Mouse (Mus musculus): ENCODE data around the gene Exoc2.

Gene Exoc2

DNA sequence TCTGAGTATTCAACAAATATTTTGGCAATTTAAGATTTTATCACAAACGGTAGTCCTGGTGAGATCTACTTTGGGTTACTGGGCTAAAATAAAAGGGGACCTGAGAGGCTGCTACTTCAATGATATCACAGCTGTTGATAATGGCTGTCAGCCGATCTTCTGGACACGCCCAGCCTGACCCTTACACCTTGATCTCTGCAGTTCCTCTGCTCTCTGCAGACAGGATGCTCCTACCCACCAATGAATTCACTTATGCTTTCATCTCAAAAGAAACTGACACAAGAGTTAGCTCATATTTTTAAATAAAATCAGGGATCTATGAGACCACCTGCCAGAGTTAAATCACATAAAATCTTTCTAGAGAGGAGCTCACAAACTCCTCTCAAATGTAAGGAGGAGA, 149.0 kb downstream of the Exoc2 start:
- no peak for DNase-seq (ENCODE audit: low read depth, low spot score)

DNA sequence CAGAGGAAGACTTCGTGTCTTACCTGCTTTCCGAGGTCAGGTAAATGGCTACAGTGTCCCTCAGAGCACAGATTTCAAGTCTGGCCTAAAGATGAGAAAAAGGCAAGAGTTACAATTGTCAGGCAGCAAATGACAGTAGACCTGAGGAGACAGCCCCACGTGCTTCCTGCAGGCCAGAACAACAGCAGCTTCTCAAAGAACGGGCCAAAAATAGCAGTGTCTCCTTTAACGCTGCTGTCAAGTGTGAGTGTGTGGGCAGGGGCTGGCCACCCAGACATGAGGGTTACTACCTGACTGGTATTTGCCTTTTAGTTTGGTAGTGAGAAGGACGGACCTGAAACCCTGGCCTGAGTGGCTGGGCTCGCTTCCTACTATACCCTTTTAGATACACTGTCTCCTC, 153.3 kb downstream of the Exoc2 start:
- no peak for DNase-seq (ENCODE audit: low read depth, low spot score)

DNA sequence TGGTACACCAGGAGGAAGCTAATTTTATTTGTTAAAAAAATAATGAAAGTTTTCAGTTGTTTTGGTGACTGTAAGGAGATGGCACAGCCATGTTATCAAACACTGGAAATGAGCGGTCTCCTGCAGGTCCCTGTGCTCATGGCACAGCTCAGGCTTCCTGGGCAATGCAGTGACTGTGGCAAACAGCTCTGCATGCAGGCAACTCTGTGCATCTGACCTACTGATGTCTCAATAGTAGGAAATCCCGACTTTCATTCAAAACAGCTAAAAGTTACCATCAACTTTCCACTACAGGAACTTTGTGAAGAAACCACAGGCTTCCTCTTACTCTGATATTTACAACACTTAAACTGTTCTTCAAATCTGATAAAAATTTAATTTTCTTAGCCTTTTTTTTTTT, 154.0 kb downstream of the Exoc2 start:
- no peak for DNase-seq (ENCODE audit: low read depth, low spot score)

DNA sequence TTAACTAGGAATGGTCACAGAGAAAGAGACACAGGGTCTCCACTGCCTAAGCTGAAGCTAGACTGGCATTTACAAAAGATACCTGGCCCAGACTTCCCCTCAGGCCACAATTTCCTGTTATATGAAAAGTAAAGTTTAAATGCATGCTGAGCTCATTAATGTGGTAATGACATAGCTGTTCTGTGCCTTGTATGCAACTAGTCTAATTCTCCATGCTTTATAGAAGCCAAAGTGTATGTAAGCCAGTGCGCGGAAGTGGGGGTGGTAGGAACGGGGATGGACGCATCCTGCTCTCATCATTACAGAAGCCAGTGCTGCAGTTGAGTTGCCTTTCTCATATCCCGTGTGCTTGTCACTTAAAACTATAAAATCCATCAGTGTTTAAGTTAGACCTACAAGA, 156.5 kb downstream of the Exoc2 start:
- no peak for DNase-seq (ENCODE audit: low read depth, low spot score)

DNA sequence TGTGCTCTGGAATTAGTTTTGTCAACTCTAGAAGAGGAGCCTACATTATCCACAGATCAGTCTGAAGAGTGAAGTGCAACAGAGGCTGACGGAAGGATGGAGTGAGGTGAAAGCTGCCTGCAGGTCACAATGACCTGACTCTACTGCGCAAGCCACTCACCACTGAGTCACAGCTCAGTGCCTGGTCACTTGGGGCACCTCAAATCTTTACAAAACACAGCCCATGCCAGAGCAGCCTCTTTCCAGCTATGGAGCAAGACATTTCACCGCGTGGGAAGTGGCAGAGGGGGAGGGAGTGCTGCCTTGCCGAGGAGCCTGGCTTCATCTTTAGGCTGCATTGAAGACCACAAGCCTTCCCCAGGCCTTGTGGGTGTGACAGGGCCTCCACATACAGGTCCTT, 159.6 kb downstream of the Exoc2 start:
- DNase-seq (ENCODE audit: low read depth, low spot score) = no peak

DNA sequence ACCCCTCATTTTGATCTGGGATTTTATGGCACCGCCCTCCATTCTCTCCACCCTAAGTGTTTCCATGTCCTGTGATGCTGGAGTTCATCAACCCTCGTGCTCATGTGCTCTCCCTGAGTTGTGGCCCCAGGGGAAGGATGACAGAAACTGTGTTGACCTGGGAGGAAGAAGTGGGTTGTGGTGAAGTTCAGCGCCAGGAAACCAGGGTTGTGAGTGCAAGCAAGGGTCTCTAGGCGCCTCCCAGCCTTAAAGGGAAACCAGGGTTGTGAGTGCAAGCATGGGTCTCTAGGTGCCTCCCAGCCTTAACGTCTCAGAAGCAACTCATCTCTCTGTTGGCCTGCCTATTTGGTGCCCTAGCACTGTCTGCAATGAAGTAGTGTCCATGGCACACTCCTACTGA, 160.4 kb downstream of the Exoc2 start:
- DNase-seq (ENCODE audit: low read depth, low spot score) = no peak

DNA sequence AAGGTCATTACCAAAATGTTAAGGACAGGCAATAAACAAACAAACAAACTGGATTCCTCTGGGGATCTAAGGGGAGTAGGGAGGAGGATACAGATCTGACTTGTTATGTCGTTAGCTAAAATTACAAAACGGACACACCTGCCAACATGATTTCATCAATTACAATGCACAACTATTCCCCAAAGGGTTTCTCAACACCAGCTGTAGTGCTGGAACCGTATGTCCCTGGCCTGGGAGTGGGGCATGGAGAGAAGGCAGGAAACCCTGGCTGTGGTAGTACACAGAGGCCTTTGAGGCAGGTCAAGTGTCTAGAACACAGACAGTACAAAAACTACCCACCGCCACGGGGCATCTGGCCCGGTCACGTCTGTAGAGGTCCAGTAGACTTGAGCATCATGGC, 164.7 kb downstream of the Exoc2 start:
- DNase-seq (ENCODE audit: low read depth, low spot score) = no peak

DNA sequence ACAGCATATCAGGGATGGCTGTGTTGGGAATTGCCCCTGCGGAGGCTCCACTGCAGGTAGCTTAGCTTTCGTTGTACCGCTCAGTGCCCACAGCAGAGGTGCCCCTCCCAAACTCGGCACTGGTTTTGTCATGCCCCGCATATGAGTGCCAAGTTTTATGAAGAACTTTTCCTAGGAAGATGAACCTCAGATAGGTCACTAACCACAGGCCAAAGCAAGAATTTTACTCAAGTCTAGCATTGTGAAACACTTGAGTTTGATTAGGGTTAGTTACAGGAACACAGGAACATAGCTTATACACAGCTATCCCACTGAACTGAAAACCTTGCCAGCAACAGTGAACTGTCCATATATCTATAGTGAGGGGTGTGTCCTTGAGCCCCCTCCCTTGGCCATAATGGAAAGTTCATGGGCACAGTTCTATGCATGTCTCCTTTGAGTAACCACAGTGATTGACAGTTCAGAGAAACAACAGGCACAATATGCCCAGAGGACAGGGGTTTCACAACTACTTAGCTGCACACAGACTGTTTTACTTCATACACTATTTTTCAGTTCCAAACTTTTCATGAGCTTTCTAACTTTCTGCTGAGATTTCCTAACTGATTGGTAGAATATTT, 171.4 kb downstream of the Exoc2 start:
- DNase-seq (ENCODE audit: low read depth, low spot score) = no peak

DNA sequence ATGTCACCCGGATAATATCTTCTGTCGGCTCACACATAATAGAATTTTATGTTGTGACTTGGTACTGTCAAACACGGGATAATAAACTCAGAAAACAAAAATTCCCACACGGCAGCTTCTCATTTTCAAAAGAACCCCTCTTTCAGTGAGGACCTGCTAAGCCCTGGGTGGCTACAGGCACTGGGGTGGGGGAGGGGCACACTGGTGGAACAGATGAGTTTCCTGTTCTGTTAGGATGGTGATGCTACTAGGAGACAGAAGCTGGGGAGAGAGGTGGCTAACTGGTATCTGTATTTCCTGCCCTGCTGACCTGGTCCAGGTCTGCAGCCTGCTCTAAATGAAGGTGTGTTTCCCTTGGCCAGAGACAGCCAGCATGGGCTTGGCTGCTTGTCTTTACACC, 172.0 kb downstream of the Exoc2 start:
- no peak for DNase-seq (ENCODE audit: low read depth, low spot score)

DNA sequence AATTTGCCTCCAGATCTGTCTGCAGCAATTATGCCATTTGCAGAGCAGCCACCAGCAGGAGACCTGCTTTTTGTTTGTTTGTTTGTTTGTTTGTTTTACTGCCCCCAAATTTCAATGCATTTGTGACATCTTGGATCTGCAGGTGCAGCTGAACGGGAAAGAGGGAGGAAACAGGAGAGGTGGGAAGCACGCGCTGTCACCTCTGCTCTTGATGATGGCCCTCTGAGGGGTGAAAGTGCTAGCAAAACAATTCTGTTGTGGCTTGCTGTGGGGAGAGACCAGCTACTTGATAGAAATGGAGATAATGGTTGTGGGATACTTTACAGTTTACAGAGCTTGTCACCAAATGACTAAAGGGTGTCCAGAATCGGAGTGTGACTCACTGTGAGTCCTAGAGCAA, 177.9 kb downstream of the Exoc2 start:
- DNase-seq (ENCODE audit: low read depth, low spot score) = no peak

DNA sequence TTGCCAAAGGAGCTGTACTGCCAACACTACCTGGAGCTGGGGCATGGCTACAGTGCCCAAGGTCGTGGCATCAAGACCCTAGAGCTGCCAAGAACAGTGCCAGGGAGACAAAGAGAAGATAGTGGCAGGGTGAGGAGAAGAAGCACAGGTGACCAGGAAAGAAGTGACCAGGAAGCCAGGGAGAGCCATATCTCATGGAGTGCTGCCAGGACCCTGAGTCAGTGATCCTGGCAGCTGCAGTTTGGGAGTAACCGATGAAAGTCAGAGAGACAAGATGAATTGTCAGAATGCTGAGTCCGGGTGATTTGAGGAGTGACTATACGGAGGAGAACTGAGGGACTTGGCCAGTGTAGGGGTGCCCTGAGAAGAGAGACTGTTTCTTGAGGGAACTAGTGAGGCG, 180.3 kb downstream of the Exoc2 start:
- no peak for DNase-seq (ENCODE audit: low read depth, low spot score)

DNA sequence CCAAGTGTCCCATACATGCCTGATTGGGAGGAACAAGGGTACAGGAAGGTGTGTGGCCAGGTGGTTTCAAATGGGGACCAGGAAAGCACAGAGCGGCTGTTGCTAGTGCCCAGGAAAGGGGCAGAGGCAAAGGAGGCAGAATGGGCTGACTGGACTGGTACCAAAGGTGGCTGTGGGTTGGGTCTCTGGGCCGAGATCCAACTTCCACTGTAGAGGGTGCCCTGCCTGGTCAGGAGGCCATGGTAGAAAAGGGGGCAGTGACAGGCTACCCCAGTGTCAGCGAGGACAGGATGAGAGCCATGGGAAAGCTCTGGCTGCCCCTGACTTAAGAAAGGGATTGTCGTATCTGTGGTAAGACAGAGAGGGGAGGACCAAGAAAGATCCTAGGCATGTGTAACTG, 180.7 kb downstream of the Exoc2 start:
- no peak for DNase-seq (ENCODE audit: low read depth, low spot score)

DNA sequence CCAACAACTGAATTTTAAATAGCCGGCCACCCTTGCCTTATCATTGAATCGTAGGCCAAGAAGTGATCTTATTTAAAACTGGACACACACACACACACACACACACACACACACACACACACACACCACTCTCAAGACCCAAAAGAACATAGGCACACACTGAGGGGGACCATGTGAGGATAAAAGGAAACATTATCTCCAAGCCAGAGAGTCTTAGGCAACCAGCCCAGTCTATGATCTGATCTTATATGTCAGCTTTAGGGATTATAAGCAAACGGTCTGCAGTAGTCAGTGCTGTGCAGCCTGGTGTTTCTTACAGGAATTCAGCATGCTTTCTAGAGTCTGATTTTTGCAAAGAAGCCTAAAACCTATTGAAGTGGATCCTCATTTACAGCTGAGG, 181.2 kb downstream of the Exoc2 start:
- DNase-seq (ENCODE audit: low read depth, low spot score) = no peak

DNA sequence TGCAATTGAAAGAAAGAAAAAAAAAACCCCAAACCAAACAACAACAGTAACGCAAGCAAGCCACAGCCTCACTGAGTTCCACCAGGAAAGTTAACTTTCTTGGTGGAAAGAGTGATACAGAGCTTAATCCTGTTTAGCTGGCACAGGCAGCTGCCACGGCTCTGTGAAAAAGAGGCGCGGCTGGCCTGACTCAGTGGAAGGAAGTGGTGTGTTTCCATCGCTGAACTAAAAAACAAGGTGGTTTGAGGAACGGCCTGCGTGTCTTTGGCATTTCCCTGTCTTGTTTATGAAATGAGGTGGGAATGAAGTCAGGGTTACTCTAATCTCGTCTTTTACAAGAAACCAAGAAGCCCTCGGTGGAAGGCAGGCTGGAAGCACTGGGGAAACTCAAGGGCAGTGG, 181.6 kb downstream of the Exoc2 start:
- no peak for DNase-seq (ENCODE audit: low read depth, low spot score)

DNA sequence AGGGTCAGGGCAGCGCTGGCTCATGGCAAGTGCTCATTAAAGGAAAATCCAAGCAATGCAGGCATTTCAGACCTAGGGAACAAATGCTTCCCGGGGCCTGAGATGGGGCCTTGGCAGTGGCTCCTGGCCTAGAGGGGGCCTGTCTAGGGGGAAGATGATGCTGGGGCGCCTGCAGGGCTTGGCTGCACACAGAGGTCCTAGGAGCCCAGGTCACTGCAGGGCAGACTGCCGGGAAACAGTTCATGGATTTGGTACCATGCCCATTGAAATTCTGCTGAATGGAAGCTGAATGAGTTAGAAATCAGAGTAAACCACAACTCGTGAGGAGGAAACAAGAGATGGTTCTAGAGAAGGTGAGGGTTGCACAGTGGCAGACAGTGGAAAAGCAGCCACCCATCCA, 183.9 kb downstream of the Exoc2 start:
- DNase-seq (ENCODE audit: low read depth, low spot score) = no peak

DNA sequence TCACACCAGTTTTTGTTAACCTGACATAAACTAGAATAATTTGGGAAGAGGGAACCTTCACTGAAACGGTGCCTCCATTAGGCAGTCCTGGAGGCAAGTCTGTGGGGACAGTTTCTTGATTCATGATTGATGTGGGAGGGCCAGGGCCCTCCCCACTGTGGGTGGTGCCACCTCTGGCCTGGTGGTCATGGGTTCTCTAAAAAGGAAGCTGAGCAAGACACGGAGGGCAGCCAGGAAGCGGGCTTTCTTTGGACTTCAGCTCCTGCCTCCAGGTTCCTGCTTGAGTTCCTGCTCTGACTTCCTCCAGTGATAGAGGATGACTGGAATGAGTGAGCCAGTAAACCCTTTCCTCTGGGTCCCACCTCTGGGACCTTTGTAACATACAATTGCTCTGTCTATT, 185.5 kb downstream of the Exoc2 start:
- DNase-seq (ENCODE audit: low read depth, low spot score) = no peak

DNA sequence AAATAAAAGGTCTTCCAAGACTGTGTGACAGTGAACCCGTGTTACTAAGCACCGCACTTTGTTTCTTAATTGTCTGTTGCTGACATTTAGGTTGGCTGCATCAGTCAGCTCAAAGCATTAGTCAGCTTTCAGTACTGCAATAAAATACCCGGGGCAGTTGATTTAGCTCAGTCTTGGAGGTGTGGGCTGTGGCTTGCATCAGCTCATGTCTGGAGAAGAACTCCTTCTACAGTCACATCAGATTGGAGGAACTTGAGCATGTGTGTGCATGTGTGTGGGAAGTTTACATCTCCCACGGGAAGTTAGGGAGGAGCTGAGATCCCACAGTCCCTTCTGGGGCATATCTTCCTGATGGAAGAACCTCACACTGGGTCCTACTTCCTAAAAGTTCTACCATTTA, 185.9 kb downstream of the Exoc2 start:
- DNase-seq (ENCODE audit: low read depth, low spot score) = no peak

DNA sequence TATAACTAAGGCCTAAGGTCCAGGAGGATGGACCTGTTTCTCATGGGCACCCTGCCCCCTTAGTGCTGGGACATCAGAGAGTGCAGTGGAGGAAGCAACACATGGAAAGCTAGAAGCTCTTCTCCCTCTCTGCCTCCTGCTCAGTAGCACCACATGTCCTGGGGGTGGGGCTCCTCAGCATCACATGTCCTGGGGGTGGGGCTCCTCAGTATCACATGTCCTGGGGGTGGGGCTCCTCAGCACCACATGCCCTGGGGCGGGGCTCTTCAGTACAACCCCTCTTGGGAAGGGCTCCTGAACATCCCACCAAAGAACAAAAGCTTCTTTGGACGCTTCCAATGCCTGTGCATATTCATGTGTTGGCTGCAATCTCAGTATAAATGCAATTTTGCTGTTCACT, 186.3 kb downstream of the Exoc2 start:
- DNase-seq (ENCODE audit: low read depth, low spot score) = no peak

DNA sequence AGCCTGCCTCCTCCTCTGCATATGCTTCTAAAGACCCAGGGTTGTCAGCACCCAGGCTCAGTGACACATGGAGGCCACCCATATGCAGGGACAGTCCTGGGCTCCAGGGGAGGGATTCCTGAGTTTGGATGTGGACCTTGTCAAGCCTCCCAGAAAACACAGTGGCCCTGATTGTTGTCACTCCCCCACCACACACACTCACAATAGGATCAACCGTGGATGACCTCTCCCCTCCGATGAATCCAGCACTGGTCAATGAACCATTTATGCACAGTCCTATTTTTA, 186.9 kb downstream of the Exoc2 start:
- no peak for DNase-seq (ENCODE audit: low read depth, low spot score)

DNA sequence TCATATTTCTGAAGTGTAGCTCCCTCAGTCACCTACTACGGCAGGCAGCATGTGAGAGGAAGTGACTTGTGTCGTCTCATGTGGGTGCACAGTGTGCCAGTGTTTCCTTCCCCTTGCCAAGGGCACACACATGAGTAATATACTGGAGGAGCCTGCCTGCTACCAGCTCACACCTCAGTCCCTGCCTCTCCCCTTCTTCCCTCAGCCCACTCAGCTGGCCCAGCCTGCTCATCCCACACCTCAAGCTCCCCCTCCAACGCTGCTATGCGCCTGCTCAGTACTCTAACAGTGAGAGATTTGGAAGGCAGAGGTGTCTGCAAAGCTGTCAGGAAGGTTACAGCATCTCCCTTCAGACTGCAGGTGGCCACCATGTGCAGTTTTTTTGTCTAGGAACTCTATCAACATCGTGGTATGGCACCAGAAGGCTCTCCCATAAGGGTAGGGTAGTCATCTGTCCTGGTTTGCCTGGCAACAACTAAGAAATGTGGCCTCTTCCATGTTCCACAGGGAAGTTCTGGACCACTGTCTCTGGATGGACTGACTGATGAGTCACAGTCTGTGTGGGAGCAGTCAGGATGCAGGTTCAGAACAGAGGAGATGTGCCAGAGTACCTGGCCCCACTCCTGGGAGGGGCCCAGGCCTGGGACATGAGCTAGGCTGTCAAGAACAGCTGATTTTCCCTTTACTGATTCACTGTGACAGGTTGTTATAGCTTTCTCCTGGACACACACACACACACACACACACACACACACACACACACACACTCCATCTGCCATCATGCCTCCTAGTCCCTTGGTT, 187.5 kb downstream of the Exoc2 start:
- DNase-seq (ENCODE audit: low read depth, low spot score) = no peak

DNA sequence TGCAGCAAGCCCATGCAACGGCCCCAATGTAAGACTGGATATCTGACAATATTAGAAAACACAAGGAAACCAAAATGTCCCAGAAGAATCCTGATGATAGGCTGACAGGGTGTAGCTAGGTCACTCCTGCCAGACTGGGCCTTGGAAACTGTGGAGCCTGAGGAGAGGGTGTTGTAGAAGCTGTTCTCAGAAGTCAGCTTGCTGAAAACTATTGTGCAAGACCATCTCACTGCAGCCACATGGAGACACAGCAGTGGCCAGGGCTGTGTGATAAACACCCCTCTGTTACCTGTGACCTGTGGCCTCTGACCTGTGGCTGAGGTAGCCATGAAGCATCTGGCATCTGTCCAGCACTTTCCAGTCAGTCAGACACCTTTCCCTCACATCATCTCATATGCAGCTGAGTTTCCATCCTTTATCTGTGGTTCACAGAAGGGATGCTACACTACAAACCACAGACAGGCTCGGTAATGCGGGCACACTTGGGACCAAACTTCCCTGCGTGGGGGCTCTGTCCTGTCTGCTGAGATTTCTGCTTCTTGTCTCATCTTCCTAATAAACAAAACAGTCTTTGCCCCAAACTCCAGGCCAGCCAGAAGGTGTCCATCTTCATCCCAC, 188.4 kb downstream of the Exoc2 start:
- DNase-seq (ENCODE audit: low read depth, low spot score) = no peak

DNA sequence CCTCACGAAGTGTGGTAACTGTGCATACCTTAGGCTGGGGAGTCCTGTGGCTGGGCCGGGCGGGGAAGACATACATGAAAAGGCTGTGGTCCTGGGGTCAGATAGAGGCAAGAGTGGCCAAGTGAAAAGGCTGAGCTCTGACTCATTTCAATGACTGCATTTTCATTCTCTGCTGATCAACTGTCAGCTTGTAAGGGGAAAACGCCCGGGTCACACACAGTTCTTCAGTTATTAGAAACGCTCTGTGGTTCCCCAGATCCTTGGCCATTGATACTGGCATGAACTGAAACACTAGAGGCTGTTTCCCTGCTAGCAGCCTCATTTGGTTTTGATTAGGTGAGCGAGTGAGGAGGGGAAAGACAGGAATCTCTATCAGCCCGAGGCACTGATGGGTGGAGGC, 191.5 kb downstream of the Exoc2 start:
- DNase-seq (ENCODE audit: low read depth, low spot score) = no peak

DNA sequence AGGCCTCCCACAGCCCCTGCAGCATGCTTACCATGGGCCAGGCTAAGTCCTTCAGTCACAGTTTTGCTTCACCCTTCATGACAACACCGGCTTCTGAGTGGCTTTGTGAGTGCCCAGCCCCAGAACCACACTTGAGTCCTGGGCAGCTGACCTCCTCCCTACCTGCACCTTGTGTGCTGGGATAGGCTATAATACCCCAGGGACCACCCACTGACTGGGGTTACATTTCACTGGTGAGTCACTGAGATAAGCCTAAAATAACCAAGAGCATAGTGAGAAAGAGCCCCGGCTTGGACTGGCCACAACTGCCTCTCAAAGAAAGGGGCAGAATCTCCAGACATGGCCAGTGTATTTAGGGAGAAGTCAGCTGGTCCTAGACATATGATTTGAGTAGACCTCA, 192.0 kb downstream of the Exoc2 start:
- no peak for DNase-seq (ENCODE audit: low read depth, low spot score)

Measured in c-Kit-negative CD71-positive TER-119-positive erythroid progenitor cells, embryonic 14.5 days (primary cell).